Mouse (Mus musculus): ENCODE measurements around the gene Ndrg2. TPM values are rescaled to one million over a fixed set of nuclear protein-coding genes. Genes with fewer than 3 reads are reported as not detected.
A peak's percentile ranks its signal among the peaks of the same experiment; 100 is the strongest.

Ndrg2 gene
- polyA plus RNA-seq, 1 experiment from 2014 or later = 429 TPM

DNA sequence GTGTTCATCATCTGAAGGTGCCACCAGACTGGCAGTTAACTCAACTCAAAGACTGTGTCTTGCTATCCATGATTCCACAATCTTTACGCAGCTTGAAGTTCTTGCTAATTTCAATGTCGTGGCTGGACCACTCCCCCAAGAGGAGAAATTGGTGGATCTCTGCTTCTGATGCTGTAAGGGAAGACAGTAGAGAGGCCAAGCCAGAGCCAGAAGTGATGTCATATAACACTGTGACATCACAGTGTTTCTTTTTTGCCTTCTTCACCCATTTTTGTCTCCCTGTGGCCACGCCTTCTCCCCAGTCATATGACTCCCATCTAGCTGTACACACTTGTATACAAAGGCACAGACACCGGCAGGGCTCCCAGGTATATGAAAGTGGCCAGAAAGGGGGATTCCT is 4.2 kb upstream of the Ndrg2 start, which contains the start of gene Tppp2:
Gene Tppp2, plus strand, starts transcription at position 301 of the 400 bp plus-strand sequence.
- 89% methylated on average over 4 of the region's 4 CpGs for WGBS
- no peak for ATAC-seq

GRCm38 (mm10) chr14:51916539-51916938 is 2.6 kb upstream of the Ndrg2 start:
- Histone ChIP-seq H3K4me1 (ENCODE audit: control insufficient read depth, insufficient read depth, low read depth, low read length) (peaks cover 10% of the 10 kb centered on the region), H3K9ac (ENCODE audit: low read depth, low read length) (no peak overlapping the region), H3K27me3 (replicated peaks; ENCODE audit: control insufficient read depth, insufficient read depth, low read length) (no peaks in the 10 kb centered on the region), H3K27ac (ENCODE audit: low read depth, low read length) (no peak overlapping the region), H3K4me3 (ENCODE audit: low read length) (no peak overlapping the region), H3K4me2 (ENCODE audit: low read length) (no peak overlapping the region), H3K9me3 (ENCODE audit: control insufficient read depth, low read length) (no peaks in the 10 kb centered on the region), H3K36me3 (ENCODE audit: control insufficient read depth, insufficient read depth, low read length) (no peaks in the 10 kb centered on the region)
- no peak for ATAC-seq
- WGBS = 90% methylated on average over 4 of the region's 4 CpGs

More for the DNA sequence above, 4.2 kb upstream of the Ndrg2 start, which contains the start of gene Tppp2:
- Histone ChIP-seq H3K27ac (ENCODE audit: low read depth, low read length) (no peak within 1 kb of the TSS), H3K27me3 (replicated peaks; ENCODE audit: control insufficient read depth, insufficient read depth, low read length) (no peaks in the 10 kb centered on the region), H3K4me3 (ENCODE audit: low read length) (no peak within 1 kb of the TSS), H3K9me3 (ENCODE audit: control insufficient read depth, low read length) (no peaks in the 10 kb centered on the region), H3K4me2 (ENCODE audit: low read length) (no peak within 1 kb of the TSS), H3K4me1 (ENCODE audit: control insufficient read depth, insufficient read depth, low read depth, low read length) (peaks cover 6% of the 10 kb centered on the region), H3K36me3 (ENCODE audit: control insufficient read depth, insufficient read depth, low read length) (no peaks in the 10 kb centered on the region), H3K9ac (ENCODE audit: low read depth, low read length) (no peak within 1 kb of the TSS)

DNA sequence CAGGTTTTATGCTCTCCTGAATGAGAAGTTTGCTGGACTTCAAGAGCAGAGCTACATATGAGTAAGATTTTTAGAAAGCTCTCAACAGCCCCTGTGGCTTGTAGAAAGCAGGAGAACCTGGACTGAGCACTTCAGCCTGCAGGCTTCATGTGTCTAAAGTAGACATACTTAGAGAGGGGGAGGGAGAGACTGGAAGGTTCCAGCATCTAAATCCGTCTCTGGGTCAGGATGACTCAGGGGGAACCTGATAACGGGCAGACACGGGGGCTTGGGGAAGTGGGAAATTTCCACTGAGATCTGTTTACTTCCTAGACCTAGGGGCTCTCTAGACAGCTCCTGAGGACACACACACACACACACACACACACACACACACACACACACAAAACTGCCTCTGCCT is 1.1 kb upstream of the Ndrg2 start:
- Histone ChIP-seq H3K9ac (ENCODE audit: low read depth, low read length) (no peak overlapping the region), H3K4me3 (ENCODE audit: low read length) (no peak overlapping the region), H3K4me2 (ENCODE audit: low read length) (no peak overlapping the region), H3K9me3 (ENCODE audit: control insufficient read depth, low read length) (no peaks in the 10 kb centered on the region), H3K27ac (ENCODE audit: low read depth, low read length) (peak overlapping the region; percentile 86), H3K36me3 (ENCODE audit: control insufficient read depth, insufficient read depth, low read length) (no peaks in the 10 kb centered on the region), H3K4me1 (ENCODE audit: control insufficient read depth, insufficient read depth, low read depth, low read length) (peaks cover 10% of the 10 kb centered on the region), H3K27me3 (replicated peaks; ENCODE audit: control insufficient read depth, insufficient read depth, low read length) (no peaks in the 10 kb centered on the region)
- WGBS = 34% methylated on average over 3 of the region's 3 CpGs
- no peak for ATAC-seq

DNA sequence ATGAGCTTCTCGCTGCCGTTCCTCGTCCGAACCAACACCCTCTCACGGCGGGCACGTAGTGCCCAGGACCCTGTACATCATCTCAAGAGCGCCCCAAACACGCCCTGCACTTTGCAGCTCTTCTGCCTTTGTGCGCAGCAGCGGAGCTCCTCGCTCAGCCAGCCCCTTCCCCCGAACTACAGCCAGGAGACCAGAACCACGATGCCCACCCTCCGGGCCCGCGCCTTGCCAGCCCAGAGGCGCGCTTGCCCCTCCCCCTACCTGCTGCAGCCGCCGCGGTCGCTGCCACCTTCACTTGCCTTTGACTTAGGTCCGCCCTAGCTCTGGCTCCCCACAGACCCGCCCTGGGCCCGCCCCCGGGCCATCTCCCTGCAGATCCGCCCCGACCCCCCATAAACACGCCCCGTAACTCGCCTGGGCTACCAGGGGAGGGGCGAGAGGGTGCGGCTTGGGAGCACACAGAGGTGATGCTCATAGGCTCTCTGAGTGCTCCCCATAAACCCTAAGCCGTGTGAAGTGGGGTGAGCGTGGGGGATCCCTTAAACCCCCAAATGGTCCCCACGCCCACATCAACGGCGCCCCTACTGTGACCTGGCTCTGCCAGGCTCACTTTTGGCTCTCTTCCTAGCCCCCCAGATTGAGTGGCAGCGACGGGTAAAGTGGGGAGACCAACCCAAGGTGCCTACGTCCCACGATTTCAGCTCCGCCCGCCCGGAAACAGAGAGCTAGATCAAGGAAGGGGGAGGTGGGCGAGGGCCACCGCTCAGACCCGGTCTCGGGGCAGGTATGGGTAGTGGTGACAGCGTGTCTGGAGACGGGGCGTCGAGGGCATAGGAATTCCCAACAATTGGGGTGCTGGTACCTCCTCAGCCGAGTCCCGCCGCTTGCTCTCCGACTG is 647 bp downstream of the Ndrg2 start:
- ATAC-seq = peak; percentile 81
- H3K9me3 ChIP-seq (ENCODE audit: control insufficient read depth, low read length) = no peaks in the 10 kb centered on the region
- peak overlapping the region; percentile 86 for H3K27ac ChIP-seq (ENCODE audit: low read depth, low read length)
- peak overlapping the region; percentile 85 for H3K9ac ChIP-seq (ENCODE audit: low read depth, low read length)
- H3K4me2 ChIP-seq (ENCODE audit: low read length) = peak overlapping the region; percentile 99
- H3K27me3 ChIP-seq (replicated peaks; ENCODE audit: control insufficient read depth, insufficient read depth, low read length) = no peaks in the 10 kb centered on the region
- peak overlapping the region; percentile 71 for H3K4me3 ChIP-seq (ENCODE audit: low read length)
- H3K36me3 ChIP-seq (ENCODE audit: control insufficient read depth, insufficient read depth, low read length) = peaks cover 5% of the 10 kb centered on the region; the same call in 1 of the 2 replicates
- peaks cover 10% of the 10 kb centered on the region for H3K4me1 ChIP-seq (ENCODE audit: control insufficient read depth, insufficient read depth, low read depth, low read length)
- WGBS = 1% methylated on average over 57 of the region's 58 CpGs

DNA sequence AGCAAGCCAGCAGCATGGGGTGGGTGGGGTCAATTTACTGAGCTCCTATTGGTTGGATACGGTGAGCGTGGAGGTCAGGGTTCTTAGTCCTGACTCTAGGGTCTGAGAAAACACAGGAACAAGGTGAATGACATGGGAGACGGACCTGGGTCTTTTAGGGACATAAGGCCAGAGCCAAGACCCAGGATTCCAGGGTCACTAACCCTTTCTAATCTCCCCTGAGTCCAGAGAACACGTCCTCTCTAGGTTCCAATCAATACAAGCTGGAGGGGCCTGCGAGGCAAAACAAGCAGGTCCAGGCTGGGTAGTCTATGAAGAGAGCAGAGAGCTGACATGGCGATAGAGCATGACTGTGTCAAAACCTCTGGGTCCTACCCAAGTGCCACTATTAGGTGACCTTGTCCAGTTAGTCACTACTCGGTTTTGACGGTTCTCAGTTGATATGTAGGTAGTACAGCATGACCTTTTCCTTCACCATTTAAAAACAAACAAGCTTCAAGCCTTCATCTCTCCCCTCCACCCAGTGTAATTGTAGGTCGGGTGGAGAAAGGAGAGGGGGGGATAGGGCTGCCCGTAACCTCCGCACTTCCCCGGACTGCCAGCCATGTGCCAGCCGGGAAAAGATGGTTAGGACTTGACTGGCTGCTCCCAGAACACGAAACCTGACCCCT is 1.4 kb downstream of the Ndrg2 start:
- 5% methylated on average over 14 of the region's 14 CpGs for WGBS

DNA sequence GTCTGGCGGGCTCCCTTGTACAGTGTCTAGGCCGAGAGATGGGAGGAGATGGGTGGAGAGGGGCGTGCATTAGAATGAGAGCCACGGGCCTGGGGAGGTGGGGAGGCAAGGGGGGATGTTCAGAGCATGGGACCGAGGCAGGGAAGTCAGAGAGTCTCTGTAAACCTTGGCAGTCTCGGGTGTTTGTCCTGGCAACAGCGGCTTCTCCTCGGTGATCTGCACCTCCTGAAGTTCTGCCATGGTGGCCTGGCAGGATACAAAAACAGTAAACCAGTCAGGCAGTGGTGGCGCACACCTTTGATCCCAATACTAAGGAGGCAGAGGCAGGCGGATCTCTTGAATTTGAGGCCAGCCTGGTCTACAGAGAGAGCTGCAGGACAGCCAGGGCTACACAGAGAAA is 2.7 kb downstream of the Ndrg2 start:
- ATAC-seq = no peak
- Histone ChIP-seq H3K4me3 (ENCODE audit: low read length) (peak overlapping the region; percentile 71), H3K4me1 (ENCODE audit: control insufficient read depth, insufficient read depth, low read depth, low read length) (peaks cover 10% of the 10 kb centered on the region), H3K27ac (ENCODE audit: low read depth, low read length) (no peak overlapping the region), H3K9me3 (ENCODE audit: control insufficient read depth, low read length) (no peaks in the 10 kb centered on the region), H3K36me3 (ENCODE audit: control insufficient read depth, insufficient read depth, low read length) (peaks cover 12% of the 10 kb centered on the region; the same call in 1 of the 2 replicates), H3K9ac (ENCODE audit: low read depth, low read length) (peak overlapping the region; percentile 2), H3K4me2 (ENCODE audit: low read length) (peak overlapping the region; percentile 99), H3K27me3 (replicated peaks; ENCODE audit: control insufficient read depth, insufficient read depth, low read length) (no peaks in the 10 kb centered on the region)
- WGBS = 68% methylated on average over 10 of the region's 10 CpGs

More for the DNA sequence above, 1.4 kb downstream of the Ndrg2 start:
- peak overlapping the region; percentile 86 for H3K27ac ChIP-seq (ENCODE audit: low read depth, low read length)
- peaks cover 10% of the 10 kb centered on the region for H3K4me1 ChIP-seq (ENCODE audit: control insufficient read depth, insufficient read depth, low read depth, low read length)
- ATAC-seq = peak; percentile 10
- H3K4me3 ChIP-seq (ENCODE audit: low read length) = peak overlapping the region; percentile 71
- no peaks in the 10 kb centered on the region for H3K27me3 ChIP-seq (replicated peaks; ENCODE audit: control insufficient read depth, insufficient read depth, low read length)
- peaks cover 9% of the 10 kb centered on the region; the same call in 1 of the 2 replicates for H3K36me3 ChIP-seq (ENCODE audit: control insufficient read depth, insufficient read depth, low read length)
- H3K9ac ChIP-seq (ENCODE audit: low read depth, low read length) = peak overlapping the region; percentile 85
- H3K4me2 ChIP-seq (ENCODE audit: low read length) = peak overlapping the region; percentile 99
- no peaks in the 10 kb centered on the region for H3K9me3 ChIP-seq (ENCODE audit: control insufficient read depth, low read length)

- Histone ChIP-seq H3K9me3 (ENCODE audit: control insufficient read depth, low read length) (no peaks in the 10 kb centered on the region), H3K4me1 (ENCODE audit: control insufficient read depth, insufficient read depth, low read depth, low read length) (no peaks in the 10 kb centered on the region), H3K9ac (ENCODE audit: low read depth, low read length) (no peak overlapping the region), H3K4me3 (ENCODE audit: low read length) (no peak overlapping the region), H3K4me2 (ENCODE audit: low read length) (no peak overlapping the region), H3K27ac (ENCODE audit: low read depth, low read length) (no peak overlapping the region), H3K27me3 (replicated peaks; ENCODE audit: control insufficient read depth, insufficient read depth, low read length) (no peaks in the 10 kb centered on the region), H3K36me3 (ENCODE audit: control insufficient read depth, insufficient read depth, low read length) (peaks cover 12% of the 10 kb centered on the region; the same call in 1 of the 2 replicates)
- 96% methylated on average over 11 of the region's 11 CpGs for WGBS
- ATAC-seq = no peak
These were observed 7.9 kb downstream of the Ndrg2 start for GRCm38 (mm10) chr14:51906102-51906501.

DNA sequence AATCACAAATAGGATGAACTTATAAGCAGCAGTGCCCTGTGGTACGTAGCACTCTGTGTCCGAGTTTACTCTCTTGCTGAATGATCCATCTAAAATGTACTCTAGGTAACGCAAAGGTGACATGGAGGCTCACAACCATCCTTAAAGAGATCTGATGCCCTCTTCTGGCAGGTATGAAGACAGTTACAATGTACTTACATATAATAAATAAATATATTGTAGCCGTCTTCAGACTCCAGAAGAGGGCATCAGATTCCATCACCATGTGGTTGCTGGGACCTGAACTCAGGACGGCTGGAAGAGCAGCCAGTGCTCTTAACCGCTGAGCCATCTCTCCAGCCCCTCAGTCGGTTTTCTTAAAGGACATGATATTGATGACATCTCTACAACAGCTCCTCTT is 9.3 kb downstream of the Ndrg2 start:
- ATAC-seq = no peak
- Histone ChIP-seq H3K36me3 (ENCODE audit: control insufficient read depth, insufficient read depth, low read length) (peaks cover 10% of the 10 kb centered on the region; the same call in 1 of the 2 replicates), H3K4me3 (ENCODE audit: low read length) (no peak overlapping the region), H3K9ac (ENCODE audit: low read depth, low read length) (no peak overlapping the region), H3K9me3 (ENCODE audit: control insufficient read depth, low read length) (no peaks in the 10 kb centered on the region), H3K27me3 (replicated peaks; ENCODE audit: control insufficient read depth, insufficient read depth, low read length) (no peaks in the 10 kb centered on the region), H3K4me1 (ENCODE audit: control insufficient read depth, insufficient read depth, low read depth, low read length) (no peaks in the 10 kb centered on the region), H3K27ac (ENCODE audit: low read depth, low read length) (no peak overlapping the region), H3K4me2 (ENCODE audit: low read length) (no peak overlapping the region)
- WGBS = 71% methylated on average over 7 of the region's 7 CpGs

GRCm38 (mm10) chr14:51903782-51904181 is 10.2 kb downstream of the Ndrg2 start:
- Histone ChIP-seq H3K9ac (ENCODE audit: low read depth, low read length) (no peak overlapping the region), H3K4me1 (ENCODE audit: control insufficient read depth, insufficient read depth, low read depth, low read length) (no peaks in the 10 kb centered on the region), H3K4me3 (ENCODE audit: low read length) (no peak overlapping the region), H3K27ac (ENCODE audit: low read depth, low read length) (no peak overlapping the region), H3K36me3 (ENCODE audit: control insufficient read depth, insufficient read depth, low read length) (peaks cover 10% of the 10 kb centered on the region; the same call in 1 of the 2 replicates), H3K27me3 (replicated peaks; ENCODE audit: control insufficient read depth, insufficient read depth, low read length) (no peaks in the 10 kb centered on the region), H3K9me3 (ENCODE audit: control insufficient read depth, low read length) (no peaks in the 10 kb centered on the region), H3K4me2 (ENCODE audit: low read length) (no peak overlapping the region)
- peak; percentile 22 for ATAC-seq
- WGBS = 93% methylated on average over 9 of the region's 9 CpGs
